ENCODE assay signal across 17 mouse cellular contexts in genomic region chr5:132724467-132724866, GRCm38 (mm10).
DNase-seq lines count a peak whose midpoint lies in the region; ATAC-seq lines count a peak whose summit lies in the region.
"Had no signal": no experiment of that assay in that cellular context is flagged by ENCODE, and none has a peak within 500 bp of the region (broad histone marks: within the 10 kb centered on the region; RNA-seq: fewer than 3 reads in every experiment).

No protein-coding gene starts in this region.

- H3K9me3 ChIP-seq in embryonic facial prominence, embryonic 10.5 days, result no peaks in the 10 kb centered on the region
- no peaks in the 10 kb centered on the region for H3K9me3 ChIP-seq in kidney, embryonic 16.5 days (ENCODE audit: low read length)
- H3K9me3 ChIP-seq: heart, embryonic 13.5 days; hindbrain, embryonic 13.5 days; kidney, embryonic 15.5 days; limb, embryonic 13.5 days had no signal

- no peak overlapping the region for H3K4me3 ChIP-seq in embryonic facial prominence, embryonic 10.5 days
- H3K4me3 ChIP-seq in kidney, embryonic 16.5 days (ENCODE audit: low read length), result no peak overlapping the region
- H3K4me3 ChIP-seq: heart, embryonic 13.5 days; hindbrain, embryonic 13.5 days; kidney, embryonic 15.5 days; limb, embryonic 13.5 days; liver, embryonic 13.5 days had no signal

- no peak overlapping the region for H3K4me2 ChIP-seq in kidney, embryonic 16.5 days (replicated peaks; ENCODE audit: low read depth, low read length)
- H3K4me2 ChIP-seq: heart, embryonic 13.5 days; hindbrain, embryonic 13.5 days; kidney, embryonic 15.5 days; limb, embryonic 13.5 days; liver, embryonic 13.5 days had no signal

- no peaks in the 10 kb centered on the region for H3K36me3 ChIP-seq in embryonic facial prominence, embryonic 10.5 days (replicated peaks)
- no peaks in the 10 kb centered on the region for H3K36me3 ChIP-seq in kidney, embryonic 16.5 days (ENCODE audit: insufficient read depth, low read length)
- H3K36me3 ChIP-seq: heart, embryonic 13.5 days; hindbrain, embryonic 13.5 days; kidney, embryonic 15.5 days; limb, embryonic 13.5 days; liver, embryonic 13.5 days had no signal

- no peak for ATAC-seq in kidney, embryonic 16.5 days (ENCODE audit: low FRiP score, low TSS enrichment)
- ATAC-seq: inflammation-experienced regulatory T-cells, adult 6 months; Patski had no signal

- H3K9ac ChIP-seq in kidney, embryonic 16.5 days (replicated peaks; ENCODE audit: low read length), result no peak overlapping the region
- H3K9ac ChIP-seq: heart, embryonic 13.5 days; hindbrain, embryonic 13.5 days; kidney, embryonic 15.5 days; limb, embryonic 13.5 days; liver, embryonic 13.5 days had no signal

- WGBS in embryonic facial prominence, embryonic 10.5 days, result 79% methylated on average over 2 of the region's 2 CpGs
- WGBS in kidney, embryonic 16.5 days, result 58% methylated on average over 2 of the region's 2 CpGs

- no peak overlapping the region for H3K27ac ChIP-seq in embryonic facial prominence, embryonic 10.5 days (replicated peaks)
- no peak overlapping the region for H3K27ac ChIP-seq in kidney, embryonic 16.5 days (ENCODE audit: low read length)
- H3K27ac ChIP-seq: heart, embryonic 13.5 days; hindbrain, embryonic 13.5 days; kidney, embryonic 15.5 days; limb, embryonic 13.5 days; liver, embryonic 13.5 days had no signal

- H3K4me1 ChIP-seq in embryonic facial prominence, embryonic 10.5 days, result peaks cover 6% of the 10 kb centered on the region; the same call in 1 of the 2 replicates
- no peaks in the 10 kb centered on the region for H3K4me1 ChIP-seq in kidney, embryonic 16.5 days (ENCODE audit: insufficient read depth, low read length)
- H3K4me1 ChIP-seq: hindbrain, embryonic 13.5 days; kidney, embryonic 15.5 days; limb, embryonic 13.5 days; liver, embryonic 13.5 days had no signal

- peaks cover 4% of the 10 kb centered on the region; the same call in 1 of the 2 replicates for H3K27me3 ChIP-seq in embryonic facial prominence, embryonic 10.5 days (replicated peaks; ENCODE audit: low read depth, poor library complexity, severe bottlenecking)
- H3K27me3 ChIP-seq in kidney, embryonic 16.5 days (ENCODE audit: insufficient read depth, low read length), result no peaks in the 10 kb centered on the region
- H3K27me3 ChIP-seq: hindbrain, embryonic 13.5 days; kidney, embryonic 15.5 days; liver, embryonic 13.5 days; Patski had no signal

- DNase-seq in layer of hippocampus, adult 18-20 months (ENCODE audit: low spot score in 2 of 2), result peak; percentile 5 to 60
- no peak for DNase-seq in layer of hippocampus, postnatal 10 days (ENCODE audit: low spot score in 2 of 2)
- peak; percentile 59 for DNase-seq in Muller cell, postnatal 12 days (ENCODE audit: inconsistent ontology term)
- DNase-seq in embryonic facial prominence, embryonic 10.5 days (ENCODE audit: low spot score), result peak; percentile 1
- peak; percentile 25 for DNase-seq in layer of hippocampus, adult 9-11 months
- no peak for DNase-seq in spleen, postnatal 14 days (ENCODE audit: low spot score in 2 of 2)
- DNase-seq: adrenal gland, postnatal 14 days; cerebellum, adult 18-20 months; liver, embryonic 13.5 days; lung, postnatal 4 days had no signal

Comparison
In these comparisons a context has a peak if more than half of its experiments do, and no peak if none do; other contexts are left out.
1. DNase-seq: peak in layer of hippocampus, adult 18-20 months (2 of 2), Muller cell, postnatal 12 days (single experiment), embryonic facial prominence, embryonic 10.5 days (single experiment) and layer of hippocampus, adult 9-11 months (single experiment); none in layer of hippocampus, postnatal 10 days (0 of 2) and spleen, postnatal 14 days (0 of 2).